Mouse (Mus musculus) limb, embryonic 10.5 days (tissue): ENCODE results near the gene Sox5. TPM values are rescaled to one million over a fixed set of nuclear protein-coding genes. Genes with fewer than 3 reads are reported as not detected.
A peak's percentile ranks its signal among the peaks of the same experiment; 100 is the strongest.
"Not testable (repeated sequence)": the region's sequence is repeated elsewhere in the genome, so short reads cannot be mapped to it uniquely, and the experiment has no call there.

Experiments used
- DNase-seq: peaks from one replicate; pipeline ENCODE4 v3.0.0-alpha.2; 2017; ENCODE audit warnings: low spot score
- H3K27ac ChIP-seq: fragments of 300-500 bp; sonication (generic); 2 replicates; pipeline ENCODE4 v1.5.1; 2016; ENCODE audit warnings: mild to moderate bottlenecking
- H3K27me3 ChIP-seq: fragments of 300-500 bp; sonication (generic); 2 replicates; pipeline ENCODE4 v1.6.1; 2016; ENCODE audit warnings: low read depth, mild to moderate bottlenecking; ENCODE audit not compliant: poor library complexity, severe bottlenecking
- H3K36me3 ChIP-seq: fragments of 300-500 bp; sonication (generic); 2 replicates; pipeline ENCODE4 v1.6.1; 2016; ENCODE audit warnings: mild to moderate bottlenecking, moderate library complexity
- H3K4me1 ChIP-seq: fragments of 300-500 bp; sonication (generic); 2 replicates; pipeline ENCODE4 v1.6.1; 2016
- H3K4me3 ChIP-seq: fragments of 300-500 bp; sonication (generic); 2 replicates; pipeline ENCODE4 v1.5.1; 2016; ENCODE audit warnings: mild to moderate bottlenecking, moderate library complexity
- H3K9me3 ChIP-seq: fragments of 300-500 bp; sonication (generic); replicated peaks from 2 replicates; pipeline ENCODE4 v1.6.1; 2016; ENCODE audit warnings: mild to moderate bottlenecking
- WGBS: fragments of 180-500 bp; shearing (Covaris S2); methylation state at CpG from one replicate; pipeline ENCODE4 v1.1.7; 2016; 5-methylcytosine and 5-hydroxymethylcytosine counted together
- polyA plus RNA-seq: library from polyadenylated mRNA; unstranded; fragments of >200 nt; fragmentation: Nextera tagmentation; extraction: Ambion mirVana; gene quantifications from 2 replicates; pipeline ENCODE4 v1.2.1, GENCODE M21; 2016

The Sox5 gene
- polyA plus RNA-seq, 1 experiment from 2014 or later: 60.8 TPM

DNA sequence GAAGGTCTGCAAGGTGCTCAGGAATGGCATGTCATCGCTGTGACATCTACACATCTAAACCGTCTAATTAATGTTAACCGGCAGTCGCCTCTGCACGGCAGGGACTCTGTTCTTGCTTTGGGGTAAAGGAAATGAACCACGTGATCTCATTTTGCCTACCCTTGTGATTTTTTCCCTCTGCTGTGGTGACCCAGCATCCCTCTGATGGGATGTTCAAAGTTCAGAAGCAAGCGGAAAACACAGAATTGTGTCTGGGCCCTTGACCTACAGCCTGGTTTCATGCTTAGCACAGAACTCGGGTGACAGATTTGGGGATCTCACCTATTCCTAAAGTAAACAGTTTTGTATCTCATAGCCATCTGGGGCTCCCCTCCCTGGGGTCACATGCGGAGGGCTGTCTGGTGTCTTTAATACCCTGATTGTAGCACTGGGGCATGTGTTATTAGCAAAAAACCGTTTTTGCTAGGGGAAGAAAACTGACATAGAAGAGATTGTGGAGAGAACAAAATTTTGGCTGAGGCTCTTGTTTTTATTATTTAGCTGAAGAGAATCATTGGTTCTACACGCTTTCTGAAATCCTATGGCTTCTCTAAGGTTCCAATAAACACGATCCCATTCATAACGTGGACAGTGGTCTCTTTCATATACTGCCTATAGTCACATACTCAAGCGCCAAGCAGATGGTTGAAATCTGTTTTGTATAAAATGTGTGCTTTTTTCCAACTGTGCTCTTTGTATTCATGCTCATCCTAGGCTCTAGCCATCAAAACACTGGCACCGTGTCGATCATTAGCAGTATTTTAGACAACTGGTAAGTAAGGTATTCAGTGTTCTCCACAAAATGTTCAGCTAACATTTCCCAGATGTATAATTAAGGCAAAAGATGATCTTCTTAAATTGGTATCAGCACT lies 584.3 kb downstream of the Sox5 start:
- H3K4me1 ChIP-seq: peaks cover 7% of the 10 kb centered on the region; the same call in 1 of the 2 replicates
- H3K4me3 ChIP-seq: no peak overlapping the region
- WGBS: 84% methylated on average over 16 of the region's 16 CpGs
- no peak overlapping the region for H3K27ac ChIP-seq
- no peak for DNase-seq
- H3K27me3 ChIP-seq: no peaks in the 10 kb centered on the region
- H3K9me3 ChIP-seq: no peaks in the 10 kb centered on the region
- H3K36me3 ChIP-seq: peaks cover under 1% of the 10 kb centered on the region; the same call in 1 of the 2 replicates

DNA sequence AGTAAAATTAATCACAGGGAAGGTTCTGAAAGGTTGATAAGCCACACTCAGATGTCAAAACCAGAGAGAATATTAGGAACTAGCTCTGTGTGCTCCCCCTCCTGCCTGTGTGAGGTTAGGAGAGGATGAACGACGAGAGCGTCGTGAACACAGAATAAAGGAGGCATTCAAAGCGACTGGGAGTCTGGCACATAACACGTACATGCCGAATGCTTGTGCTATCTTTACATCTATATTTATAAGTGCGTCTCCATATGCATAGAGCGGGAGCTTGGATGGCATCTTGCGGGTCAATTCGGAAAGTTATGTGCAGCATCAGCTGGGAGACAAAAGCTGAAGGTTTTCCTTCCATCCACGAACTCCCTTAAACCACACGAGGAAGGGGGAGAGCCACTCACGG lies 585.8 kb downstream of the Sox5 start:
- DNase-seq: no peak
- Histone ChIP-seq H3K36me3 (peaks cover 15% of the 10 kb centered on the region), H3K4me3 (no peak overlapping the region), H3K27ac (no peak overlapping the region), H3K27me3 (no peaks in the 10 kb centered on the region), H3K4me1 (peaks cover 5% of the 10 kb centered on the region; the same call in 1 of the 2 replicates), H3K9me3 (0 out of 2 replicates have a peak, but pooled peaks cover 2% of the 10 kb centered on the region)
- 87% methylated on average over 14 of the region's 14 CpGs for WGBS

DNA sequence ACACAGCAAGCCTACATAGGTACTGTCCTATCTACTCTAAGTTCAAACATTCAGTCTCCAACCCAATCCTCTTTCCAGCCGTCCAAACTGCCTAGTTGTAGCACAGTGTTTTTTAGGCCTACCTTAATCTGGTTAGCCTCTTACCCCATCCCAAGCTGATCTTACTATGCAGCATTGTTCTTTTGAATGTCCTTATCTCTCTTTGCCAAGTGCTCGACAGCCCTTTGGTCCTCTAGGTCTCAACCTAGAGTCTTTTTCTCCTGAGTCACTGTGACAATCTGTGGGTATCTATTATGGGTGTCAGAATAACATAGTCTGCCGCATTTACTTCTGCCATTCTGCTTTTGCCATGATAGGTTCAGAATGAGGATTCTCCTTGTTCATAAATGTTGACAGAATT lies 598.7 kb downstream of the Sox5 start:
- DNase-seq: no peak
- WGBS: 92% methylated on average over 3 of the region's 3 CpGs
- Histone ChIP-seq H3K36me3 (peaks cover 8% of the 10 kb centered on the region), H3K4me3 (no peak overlapping the region), H3K27me3 (no peaks in the 10 kb centered on the region), H3K9me3 (no peaks in the 10 kb centered on the region), H3K27ac (no peak overlapping the region), H3K4me1 (peaks cover 41% of the 10 kb centered on the region)

DNA sequence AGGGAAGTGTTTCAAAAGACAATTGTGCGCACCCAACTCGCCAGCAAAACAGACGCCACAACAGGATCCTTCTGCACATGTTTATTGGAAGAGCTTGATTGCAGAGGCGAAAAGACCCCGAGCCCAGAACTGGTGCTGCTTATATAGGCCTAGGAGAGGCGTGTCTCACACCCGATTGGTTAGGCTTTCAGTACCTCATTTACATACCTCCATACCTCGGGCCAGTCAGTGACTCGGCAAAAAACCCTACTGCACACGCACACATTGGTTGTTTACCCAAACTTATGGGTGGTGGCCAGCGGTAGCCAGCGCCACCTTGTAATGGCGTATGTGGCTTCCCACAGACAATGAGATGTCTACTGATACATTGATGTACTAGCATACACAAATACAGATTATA lies 599.3 kb downstream of the Sox5 start:
- H3K27ac ChIP-seq: peak overlapping the region; percentile 82; the same call in 1 of the 2 replicates
- not testable (repeated sequence) for DNase-seq, H3K9me3 ChIP-seq, H3K27me3 ChIP-seq, H3K36me3 ChIP-seq, H3K4me3 ChIP-seq
- WGBS: 95% methylated on average over 13 of the region's 13 CpGs
- H3K4me1 ChIP-seq: peaks cover 41% of the 10 kb centered on the region

DNA sequence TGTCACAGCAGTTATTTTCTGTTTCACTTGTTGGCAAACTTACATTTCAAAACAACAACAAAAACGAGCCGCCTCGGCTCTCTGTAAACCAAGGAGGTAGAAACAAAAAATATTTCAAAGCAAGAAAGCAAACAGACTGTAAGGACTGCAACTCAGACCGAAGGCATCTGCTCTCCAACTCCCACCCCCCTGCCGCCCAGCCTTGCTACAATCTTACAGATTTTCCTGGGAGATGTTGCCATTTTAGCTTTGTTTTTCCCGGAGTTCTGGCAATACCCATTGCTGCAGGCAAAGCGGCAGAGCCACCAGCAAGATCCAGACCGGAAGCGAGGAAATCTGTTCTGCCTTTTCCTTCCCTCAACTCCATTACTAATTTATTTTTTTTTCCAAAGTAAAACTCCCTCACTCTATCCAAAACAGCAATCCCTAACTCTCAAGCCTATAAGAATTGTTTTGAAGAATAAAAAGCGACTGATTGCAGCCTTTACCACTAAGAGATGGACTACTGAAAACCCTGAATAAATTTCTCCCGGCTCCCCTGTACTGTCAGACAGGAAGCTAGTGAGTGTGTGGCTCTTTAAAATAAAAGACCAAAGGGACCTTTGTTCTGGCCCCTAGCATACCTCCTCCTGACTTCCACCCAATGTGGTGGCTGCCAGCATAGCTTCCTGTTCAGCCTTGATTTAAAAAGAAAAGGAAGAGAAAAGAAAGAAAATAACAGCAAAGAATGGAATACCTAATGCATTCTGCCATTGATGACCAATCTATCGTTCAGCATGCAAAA lies 600.5 kb downstream of the Sox5 start:
- no peaks in the 10 kb centered on the region for H3K9me3 ChIP-seq
- peaks cover 8% of the 10 kb centered on the region for H3K36me3 ChIP-seq
- peak overlapping the region; percentile 82 for H3K27ac ChIP-seq
- H3K4me3 ChIP-seq: peak overlapping the region; percentile 32
- 61% methylated on average over 12 of the region's 12 CpGs for whole genome bisulfite sequencing
- no peaks in the 10 kb centered on the region for H3K27me3 ChIP-seq
- peak; percentile 43 for DNase-seq
- peaks cover 41% of the 10 kb centered on the region for H3K4me1 ChIP-seq

DNA sequence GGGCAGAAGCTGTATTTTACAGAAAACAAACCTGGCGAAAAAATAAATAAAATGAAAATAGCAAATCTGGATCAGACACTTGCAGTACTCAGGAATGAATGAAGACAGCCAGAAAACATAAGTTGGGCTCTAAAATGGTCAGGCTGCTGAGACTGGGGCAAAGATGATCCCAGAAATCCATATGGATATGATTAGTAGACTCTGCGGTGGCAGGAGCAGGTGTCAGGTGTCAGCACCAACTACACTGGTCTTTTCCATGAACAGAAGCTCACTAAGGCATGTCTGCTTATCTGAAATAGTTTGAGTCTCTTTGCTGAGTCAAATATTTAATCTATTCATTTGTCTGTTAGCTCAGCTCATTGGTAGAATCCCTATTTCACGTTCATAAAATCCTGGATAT lies 602.7 kb downstream of the Sox5 start:
- no peaks in the 10 kb centered on the region for H3K9me3 ChIP-seq
- peaks cover 55% of the 10 kb centered on the region for H3K4me1 ChIP-seq
- 44% methylated on average over 3 of the region's 3 CpGs for WGBS
- no peaks in the 10 kb centered on the region for H3K27me3 ChIP-seq
- no peak overlapping the region for H3K27ac ChIP-seq
- no peak overlapping the region for H3K4me3 ChIP-seq
- no peak for DNase-seq
- H3K36me3 ChIP-seq: peaks cover 8% of the 10 kb centered on the region

DNA sequence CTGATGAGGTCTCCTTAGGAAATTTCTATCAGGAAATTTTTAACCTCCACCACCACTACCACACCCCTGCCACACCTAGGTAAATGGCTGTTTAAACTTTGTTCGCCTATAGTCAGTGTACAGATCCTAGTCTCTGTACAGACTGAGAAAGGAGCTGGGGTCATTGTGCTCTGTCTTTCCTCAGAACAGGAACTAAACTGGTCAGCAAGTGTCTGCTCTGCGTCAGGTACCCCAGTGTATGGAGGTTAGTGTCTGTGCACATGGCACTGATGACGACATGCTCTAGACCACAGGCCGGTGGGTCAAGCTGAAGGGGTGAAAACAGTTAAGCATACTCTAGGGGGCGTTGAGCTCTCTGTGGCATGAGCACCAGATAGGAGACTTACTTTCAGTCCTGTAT lies 605.1 kb downstream of the Sox5 start:
- Histone ChIP-seq H3K4me1 (peaks cover 51% of the 10 kb centered on the region), H3K27ac (no peak overlapping the region), H3K4me3 (no peak overlapping the region), H3K36me3 (no peaks in the 10 kb centered on the region), H3K27me3 (no peaks in the 10 kb centered on the region), H3K9me3 (no peaks in the 10 kb centered on the region)
- WGBS: 86% methylated on average over 5 of the region's 5 CpGs
- no peak for DNase-seq

DNA sequence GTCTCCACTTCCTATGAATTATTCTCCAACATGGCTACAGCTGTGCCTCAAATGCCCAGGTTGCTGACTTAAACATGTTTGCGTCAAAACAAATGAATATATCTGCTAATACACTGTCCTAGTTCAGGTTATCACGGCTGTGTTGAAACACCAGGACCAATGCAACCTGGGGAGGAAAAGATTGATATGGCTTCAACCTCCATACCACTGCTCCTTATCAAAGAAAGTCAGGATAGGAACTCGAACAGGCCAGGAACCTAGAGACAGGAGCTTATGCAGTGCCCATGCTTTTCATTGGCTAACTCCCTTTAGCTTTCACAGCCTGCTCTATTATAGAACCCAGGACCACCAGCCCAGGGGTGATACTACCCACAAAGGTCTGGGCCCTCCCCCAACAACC lies 606.2 kb downstream of the Sox5 start:
- Histone ChIP-seq H3K4me3 (no peak overlapping the region), H3K36me3 (no peaks in the 10 kb centered on the region), H3K9me3 (no peaks in the 10 kb centered on the region), H3K27ac (no peak overlapping the region), H3K4me1 (peaks cover 40% of the 10 kb centered on the region), H3K27me3 (no peaks in the 10 kb centered on the region)
- 94% methylated on average over 3 of the region's 3 CpGs for WGBS
- DNase-seq: no peak

DNA sequence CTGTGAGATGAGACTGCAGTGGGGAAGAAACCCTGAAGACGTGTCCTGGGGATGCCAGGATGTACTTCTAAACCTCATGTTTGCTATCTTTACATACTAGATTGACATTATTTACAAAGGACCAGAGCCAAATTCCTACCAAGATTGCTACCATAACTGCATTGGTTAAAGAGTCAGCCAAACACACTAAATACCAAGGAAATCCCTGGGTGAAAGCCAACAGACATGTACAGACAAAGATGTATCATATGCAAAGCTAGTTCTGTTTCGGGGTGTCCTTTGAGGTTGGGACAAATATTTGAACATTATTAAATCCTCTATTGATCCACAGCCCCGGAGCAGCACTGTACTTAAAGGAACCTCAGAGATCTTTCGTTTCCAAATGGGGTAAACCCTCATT lies 611.2 kb downstream of the Sox5 start:
- no peak for DNase-seq
- WGBS: 94% methylated on average over 4 of the region's 4 CpGs
- H3K4me1 ChIP-seq: peaks cover 55% of the 10 kb centered on the region
- no peaks in the 10 kb centered on the region for H3K36me3 ChIP-seq
- H3K4me3 ChIP-seq: no peak overlapping the region
- no peaks in the 10 kb centered on the region for H3K27me3 ChIP-seq
- no peak overlapping the region for H3K27ac ChIP-seq
- H3K9me3 ChIP-seq: no peaks in the 10 kb centered on the region

DNA sequence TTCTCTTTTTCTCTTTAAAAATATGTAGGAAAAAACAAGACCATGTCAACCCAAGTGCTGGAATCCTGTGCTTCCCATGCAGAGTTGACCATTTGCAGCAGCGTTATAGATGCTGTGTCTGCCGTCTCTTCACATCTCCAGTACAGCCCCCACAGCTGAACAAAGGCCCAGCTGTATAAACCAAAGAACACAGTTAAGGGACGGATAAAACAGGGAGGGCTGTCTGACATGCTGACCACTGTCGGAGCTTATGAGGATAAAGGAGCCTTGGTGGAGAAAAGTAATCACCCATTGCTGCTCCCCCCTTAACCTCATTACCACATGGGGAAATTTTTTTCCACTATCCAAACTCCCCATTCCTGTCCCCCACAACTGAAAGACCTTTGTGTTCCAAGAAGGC lies 612.0 kb downstream of the Sox5 start:
- Histone ChIP-seq H3K27ac (peak overlapping the region; percentile 43; the same call in 1 of the 2 replicates), H3K9me3 (no peaks in the 10 kb centered on the region), H3K4me3 (no peak overlapping the region), H3K27me3 (no peaks in the 10 kb centered on the region), H3K36me3 (no peaks in the 10 kb centered on the region), H3K4me1 (peaks cover 48% of the 10 kb centered on the region)
- WGBS: 78% methylated on average over 4 of the region's 4 CpGs
- no peak for DNase-seq

DNA sequence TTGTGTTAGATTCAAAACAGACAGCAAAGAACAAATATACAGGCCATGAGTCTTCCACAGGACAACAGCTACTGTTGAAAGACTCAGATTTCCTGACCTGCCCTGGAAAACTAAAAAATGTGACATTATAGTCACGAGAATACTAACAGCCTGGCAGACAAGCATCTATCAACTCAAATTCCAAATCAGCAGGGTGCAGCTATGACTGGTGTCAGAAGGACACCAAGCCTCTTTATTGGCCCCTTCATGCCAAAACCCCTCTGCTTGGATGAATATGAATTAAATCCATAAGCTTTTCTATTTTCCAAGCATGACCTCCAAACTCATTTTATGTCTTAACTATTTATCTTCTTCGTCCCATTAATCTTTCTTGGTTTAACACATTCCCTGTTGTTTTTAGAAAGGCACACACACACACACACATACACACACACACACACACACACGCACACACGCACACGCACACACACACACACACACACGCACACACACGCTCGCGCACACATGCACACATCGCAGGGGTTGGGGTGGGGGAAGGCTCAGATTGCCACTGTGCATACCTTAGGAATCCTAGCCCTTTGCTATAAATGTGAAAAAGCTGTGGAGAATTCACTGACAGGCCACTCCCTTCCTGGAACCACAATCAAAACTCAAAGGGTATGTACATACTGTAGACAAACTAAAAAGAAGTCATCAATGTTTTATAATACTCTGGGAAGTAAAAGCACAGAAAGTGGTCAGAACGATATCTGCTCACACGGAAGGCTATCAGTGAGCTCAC lies 612.9 kb downstream of the Sox5 start:
- H3K27ac ChIP-seq: no peak overlapping the region; the same call in 1 of the 2 replicates
- H3K4me3 ChIP-seq: no peak overlapping the region
- DNase-seq: no peak
- peaks cover 39% of the 10 kb centered on the region for H3K4me1 ChIP-seq
- H3K36me3 ChIP-seq: no peaks in the 10 kb centered on the region
- H3K9me3 ChIP-seq: no peaks in the 10 kb centered on the region
- WGBS: 83% methylated on average over 12 of the region's 12 CpGs
- H3K27me3 ChIP-seq: no peaks in the 10 kb centered on the region

DNA sequence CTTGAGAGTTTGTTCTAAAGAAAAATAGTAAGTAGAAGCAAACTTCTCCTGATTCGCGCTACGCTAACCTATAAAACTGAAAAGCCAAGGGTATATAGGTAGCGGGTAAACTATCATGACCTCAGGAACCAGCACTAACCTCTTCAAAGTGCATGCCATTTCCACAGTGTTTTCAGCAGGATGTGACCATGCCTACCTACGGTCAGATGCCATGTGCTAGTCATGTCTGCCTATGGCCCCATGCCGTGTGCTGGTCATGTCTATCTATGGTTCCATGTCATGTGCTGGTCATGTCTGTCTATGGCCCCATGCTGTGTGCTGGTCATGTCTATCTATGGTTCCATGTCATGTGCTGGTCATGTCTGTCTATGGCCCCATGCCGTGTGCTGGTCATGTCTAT lies 614.7 kb downstream of the Sox5 start:
- 97% methylated on average over 7 of the region's 7 CpGs for WGBS
- Histone ChIP-seq H3K4me1 (peaks cover 38% of the 10 kb centered on the region), H3K4me3 (no peak overlapping the region), H3K9me3 (no peaks in the 10 kb centered on the region), H3K27ac (peak overlapping the region; percentile 76; the same call in 1 of the 2 replicates), H3K36me3 (no peaks in the 10 kb centered on the region), H3K27me3 (no peaks in the 10 kb centered on the region)
- no peak for DNase-seq
